In genomic region chr14:55628077-55628827, GRCm38 (mm10) we compare ENCODE assay signal across 22 mouse cellular contexts. TPM values are rescaled to one million over a fixed set of nuclear protein-coding genes. Genes with fewer than 3 reads are reported as not detected.
DNase-seq lines count a peak whose midpoint lies in the region; ATAC-seq and TF ChIP-seq lines count a peak whose summit lies in the region.
"Had no signal": no experiment of that assay in that cellular context is flagged by ENCODE, and none has a peak within 500 bp of the region (broad histone marks: within the 10 kb centered on the region; RNA-seq: fewer than 3 reads in every experiment).

No protein-coding gene starts in this region.

- no peak overlapping the region for H3K4me3 ChIP-seq in intestine, postnatal 0 days (ENCODE audit: low read depth, low read length)
- H3K4me3 ChIP-seq in intestine, embryonic 16.5 days (ENCODE audit: low read length), result no peak overlapping the region
- no peak overlapping the region for H3K4me3 ChIP-seq in liver, embryonic 13.5 days (replicated peaks)
- no peak overlapping the region for H3K4me3 ChIP-seq in cerebellum, adult 2 months (replicated peaks; ENCODE audit: insufficient read depth, low read depth, low read length)
- H3K4me3 ChIP-seq in forebrain, embryonic 10.5 days, result no peak overlapping the region
- H3K4me3 ChIP-seq: layer of hippocampus, adult 2 months; limb, embryonic 10.5 days; midbrain, embryonic 15.5 days; neural tube, embryonic 12.5 days had no signal

- WGBS in intestine, postnatal 0 days, result 75% methylated on average over 27 of the region's 27 CpGs
- WGBS in intestine, embryonic 16.5 days, result 77% methylated on average over 27 of the region's 27 CpGs
- WGBS in liver, embryonic 13.5 days (ENCODE audit: insufficient replicate concordance), result 73% methylated on average over 27 of the region's 27 CpGs
- 86% methylated on average over 27 of the region's 27 CpGs for WGBS in cerebellum, adult 2 months
- 93% methylated on average over 27 of the region's 27 CpGs for WGBS in forebrain, embryonic 10.5 days

- H3K4me2 ChIP-seq in intestine, postnatal 0 days (replicated peaks; ENCODE audit: low read depth), result no peak overlapping the region
- H3K4me2 ChIP-seq in intestine, embryonic 16.5 days (ENCODE audit: low read depth, low read length), result no peak overlapping the region
- no peak overlapping the region for H3K4me2 ChIP-seq in liver, embryonic 13.5 days
- H3K4me2 ChIP-seq: hindbrain, embryonic 14.5 days; midbrain, embryonic 15.5 days; neural tube, embryonic 12.5 days had no signal

- ATAC-seq in intestine, postnatal 0 days, result no peak
- ATAC-seq in intestine, embryonic 16.5 days, result no peak
- peak; percentile 43; the same call in 1 of the 2 replicates for ATAC-seq in erythroid progenitor cell, adult 5-6 weeks (replicated peaks; ENCODE audit: low FRiP score, poor library complexity, severe bottlenecking)
- ATAC-seq in liver, embryonic 13.5 days (ENCODE audit: low read depth), result peak; percentile 55
- ATAC-seq: activated CD4-positive, CD25-positive, alpha-beta regulatory T cell, adult 4 months; forebrain, embryonic 16.5 days; inflammation-experienced regulatory T-cells, adult 6 months; midbrain, embryonic 15.5 days had no signal

- no peaks in the 10 kb centered on the region for H3K4me1 ChIP-seq in intestine, postnatal 0 days (replicated peaks; ENCODE audit: control insufficient read depth, insufficient read depth, low read length)
- peaks cover 5% of the 10 kb centered on the region; the same call in 1 of the 2 replicates for H3K4me1 ChIP-seq in intestine, embryonic 16.5 days (ENCODE audit: control insufficient read depth, insufficient read depth, low read length)
- peaks cover 17% of the 10 kb centered on the region for H3K4me1 ChIP-seq in liver, embryonic 13.5 days (replicated peaks)
- no peaks in the 10 kb centered on the region for H3K4me1 ChIP-seq in cerebellum, adult 2 months (ENCODE audit: control insufficient read depth, insufficient read depth, low read length)
- no peaks in the 10 kb centered on the region for H3K4me1 ChIP-seq in forebrain, embryonic 10.5 days
- H3K4me1 ChIP-seq: limb, embryonic 10.5 days; midbrain, embryonic 15.5 days; neural tube, embryonic 12.5 days had no signal

- H3K27me3 ChIP-seq in intestine, postnatal 0 days (replicated peaks; ENCODE audit: control insufficient read depth, insufficient read depth, low read length), result no peaks in the 10 kb centered on the region
- H3K27me3 ChIP-seq in intestine, embryonic 16.5 days (replicated peaks; ENCODE audit: control insufficient read depth, insufficient read depth, low read length), result no peaks in the 10 kb centered on the region
- no peaks in the 10 kb centered on the region for H3K27me3 ChIP-seq in liver, embryonic 13.5 days
- no peaks in the 10 kb centered on the region for H3K27me3 ChIP-seq in cerebellum, adult 2 months (ENCODE audit: control insufficient read depth, insufficient read depth, low read length)
- H3K27me3 ChIP-seq in forebrain, embryonic 10.5 days (ENCODE audit: poor library complexity, severe bottlenecking), result no peaks in the 10 kb centered on the region
- H3K27me3 ChIP-seq: midbrain, embryonic 15.5 days; neural tube, embryonic 12.5 days had no signal

- no peak for TF ChIP-seq POLR2A in cerebellum, adult 2 months (IDR thresholded peaks at IDR 0.05; ENCODE audit: borderline replicate concordance, insufficient read depth, low read length)

- no peak for TF ChIP-seq CTCF in intestine, postnatal 0 days (IDR thresholded peaks at IDR 0.05; ENCODE audit: low read depth)
- TF ChIP-seq CTCF in cerebellum, adult 2 months (IDR thresholded peaks at IDR 0.05; ENCODE audit: borderline replicate concordance, insufficient read depth, low read depth, low read length), result no peak

- H3K27ac ChIP-seq in intestine, postnatal 0 days (ENCODE audit: low read depth, low read length), result 0 out of 2 replicates have a peak overlapping the region, but pooled peaks have one; percentile 7
- H3K27ac ChIP-seq in intestine, embryonic 16.5 days (ENCODE audit: low read length), result no peak overlapping the region
- no peak overlapping the region; the same call in 1 of the 2 replicates for H3K27ac ChIP-seq in liver, embryonic 13.5 days
- no peak overlapping the region for H3K27ac ChIP-seq in cerebellum, adult 2 months (ENCODE audit: insufficient read depth, low read length)
- no peak overlapping the region for H3K27ac ChIP-seq in forebrain, embryonic 10.5 days
- H3K27ac ChIP-seq: hindbrain, embryonic 14.5 days; layer of hippocampus, adult 2 months; limb, embryonic 10.5 days; midbrain, embryonic 15.5 days; neural tube, embryonic 12.5 days had no signal

- peaks cover 83% of the 10 kb centered on the region for H3K36me3 ChIP-seq in intestine, postnatal 0 days (ENCODE audit: control insufficient read depth, insufficient read depth)
- H3K36me3 ChIP-seq in intestine, embryonic 16.5 days (ENCODE audit: control insufficient read depth, insufficient read depth, low read length), result peaks cover 52% of the 10 kb centered on the region
- peaks cover 94% of the 10 kb centered on the region for H3K36me3 ChIP-seq in liver, embryonic 13.5 days
- H3K36me3 ChIP-seq in forebrain, embryonic 10.5 days (replicated peaks), result peaks cover 100% of the 10 kb centered on the region

- DNase-seq in liver, embryonic 13.5 days, result no peak
- no peak for DNase-seq in cerebellum, adult 2 months
- no peak for DNase-seq in frontal cortex, postnatal 10 days (ENCODE audit: low spot score in 2 of 2)
- no peak for DNase-seq in forebrain, embryonic 10.5 days (ENCODE audit: extremely low spot score, low spot score)
- DNase-seq: adrenal gland, adult 8-10 months; cerebellum, adult 8-10 months; gastrocnemius, postnatal 25 days; kidney, adult 9 months; retina, postnatal 1 day; right cerebral cortex, postnatal 25 days had no signal

- no peaks in the 10 kb centered on the region for H3K9me3 ChIP-seq in intestine, postnatal 0 days (ENCODE audit: control insufficient read depth)
- H3K9me3 ChIP-seq in intestine, embryonic 16.5 days (ENCODE audit: control insufficient read depth, low read length), result no peaks in the 10 kb centered on the region
- no peaks in the 10 kb centered on the region for H3K9me3 ChIP-seq in liver, embryonic 13.5 days (replicated peaks)
- no peaks in the 10 kb centered on the region for H3K9me3 ChIP-seq in forebrain, embryonic 10.5 days
- H3K9me3 ChIP-seq: limb, embryonic 10.5 days; midbrain, embryonic 15.5 days; neural tube, embryonic 12.5 days had no signal

- H3K9ac ChIP-seq in intestine, postnatal 0 days (ENCODE audit: low read depth, low read length), result no peak overlapping the region
- H3K9ac ChIP-seq in intestine, embryonic 16.5 days (ENCODE audit: low read depth, low read length), result no peak overlapping the region
- no peak overlapping the region for H3K9ac ChIP-seq in liver, embryonic 13.5 days
- H3K9ac ChIP-seq: hindbrain, embryonic 14.5 days; midbrain, embryonic 15.5 days had no signal

RNA-seq across cellular contexts. Expression of gene Ipo4, which starts 7.5 kb away (rescaled TPM):
- 28.0 and 29.8 TPM in 2 replicates for polyA plus RNA-seq in intestine, postnatal 0 days (2015; fragmentation: Nextera tagmentation; extraction: Ambion mirVana)
- 65.5 and 71.1 TPM in 2 replicates for polyA plus RNA-seq in intestine, embryonic 16.5 days (2015; fragmentation: Nextera tagmentation; extraction: Ambion mirVana)
- 29.9 and 46.5 TPM in 2 replicates for total RNA-seq in erythroid progenitor cell, adult 5-6 weeks (2015; ENCODE audit: low replicate concordance)
- 18.1 and 53.9 TPM in 2 replicates for total RNA-seq in erythroid progenitor cell, adult 5-6 weeks (2017; ENCODE audit: low replicate concordance)
- 35.2 and 36.5 TPM in 2 replicates for polyA plus RNA-seq in liver, embryonic 13.5 days (2015; fragmentation: Nextera tagmentation; extraction: Ambion mirVana)
- 150 and 151 TPM in 2 replicates for polyA plus RNA-seq in cerebellum, adult 2 months (2012; rRNA removed)
- polyA plus RNA-seq in forebrain, embryonic 10.5 days (2016; fragmentation: Nextera tagmentation; extraction: Ambion mirVana), result 110 and 123 TPM in 2 replicates

RNA-seq across cellular contexts. Expression of gene Gm49378, which starts 9.4 kb away (rescaled TPM):
- polyA plus RNA-seq in intestine, postnatal 0 days (2015; fragmentation: Nextera tagmentation; extraction: Ambion mirVana), result 2.3 and 2.7 TPM in 2 replicates
- polyA plus RNA-seq in intestine, embryonic 16.5 days (2015; fragmentation: Nextera tagmentation; extraction: Ambion mirVana), result 0.53 and 0.70 TPM in 2 replicates
- 12.3 and 17.2 TPM in 2 replicates for total RNA-seq in erythroid progenitor cell, adult 5-6 weeks (2015; ENCODE audit: low replicate concordance)
- 3.5 and 7.0 TPM in 2 replicates for total RNA-seq in erythroid progenitor cell, adult 5-6 weeks (2017; ENCODE audit: low replicate concordance)
- 1.4 and 1.7 TPM in 2 replicates for polyA plus RNA-seq in liver, embryonic 13.5 days (2015; fragmentation: Nextera tagmentation; extraction: Ambion mirVana)
- polyA plus RNA-seq in cerebellum, adult 2 months (2012; rRNA removed), result 4.9 and 5.6 TPM in 2 replicates
- polyA plus RNA-seq in forebrain, embryonic 10.5 days (2016; fragmentation: Nextera tagmentation; extraction: Ambion mirVana), result 0.98 and 1.00 TPM in 2 replicates
- polyA plus RNA-seq: activated CD4-positive, CD25-positive, alpha-beta regulatory T cell, adult 4 months had no signal

RNA-seq across cellular contexts. Expression of gene Rec8, which starts 10.4 kb away (rescaled TPM):
- 29.8 and 30.1 TPM in 2 replicates for polyA plus RNA-seq in intestine, postnatal 0 days (2015; fragmentation: Nextera tagmentation; extraction: Ambion mirVana)
- 13.1 and 13.9 TPM in 2 replicates for polyA plus RNA-seq in intestine, embryonic 16.5 days (2015; fragmentation: Nextera tagmentation; extraction: Ambion mirVana)
- total RNA-seq in erythroid progenitor cell, adult 5-6 weeks (2015; ENCODE audit: low replicate concordance), result 6.5 TPM in 1 of 2 replicates, not detected in the other
- 1.4 and 7.7 TPM in 2 replicates for total RNA-seq in erythroid progenitor cell, adult 5-6 weeks (2017; ENCODE audit: low replicate concordance)
- polyA plus RNA-seq in liver, embryonic 13.5 days (2015; fragmentation: Nextera tagmentation; extraction: Ambion mirVana), result 1.6 and 1.7 TPM in 2 replicates
- 71.2 and 79.1 TPM in 2 replicates for polyA plus RNA-seq in cerebellum, adult 2 months (2012; rRNA removed)
- 5.6 and 5.7 TPM in 2 replicates for polyA plus RNA-seq in forebrain, embryonic 10.5 days (2016; fragmentation: Nextera tagmentation; extraction: Ambion mirVana)
- polyA plus RNA-seq: C2C12 had no signal

RNA-seq across cellular contexts. Expression of gene Tm9sf1, which starts 15.4 kb away (rescaled TPM):
- polyA plus RNA-seq in intestine, postnatal 0 days (2015; fragmentation: Nextera tagmentation; extraction: Ambion mirVana), result 94.6 and 95.9 TPM in 2 replicates
- 131 and 133 TPM in 2 replicates for polyA plus RNA-seq in intestine, embryonic 16.5 days (2015; fragmentation: Nextera tagmentation; extraction: Ambion mirVana)
- 39.8 and 58.4 TPM in 2 replicates for total RNA-seq in erythroid progenitor cell, adult 5-6 weeks (2015; ENCODE audit: low replicate concordance)
- 47.0 and 64.3 TPM in 2 replicates for total RNA-seq in erythroid progenitor cell, adult 5-6 weeks (2017; ENCODE audit: low replicate concordance)
- polyA plus RNA-seq in liver, embryonic 13.5 days (2015; fragmentation: Nextera tagmentation; extraction: Ambion mirVana), result 53.3 and 59.4 TPM in 2 replicates
- 35.3 and 40.1 TPM in 2 replicates for polyA plus RNA-seq in cerebellum, adult 2 months (2012; rRNA removed)
- polyA plus RNA-seq in forebrain, embryonic 10.5 days (2016; fragmentation: Nextera tagmentation; extraction: Ambion mirVana), result 78.3 and 78.7 TPM in 2 replicates

RNA-seq across cellular contexts. Expression of gene Tssk4, which starts 21.7 kb away (rescaled TPM):
- polyA plus RNA-seq in intestine, postnatal 0 days (2015; fragmentation: Nextera tagmentation; extraction: Ambion mirVana), result 0.65 and 0.69 TPM in 2 replicates
- 1.0 and 1.3 TPM in 2 replicates for polyA plus RNA-seq in intestine, embryonic 16.5 days (2015; fragmentation: Nextera tagmentation; extraction: Ambion mirVana)
- 6.5 TPM in 1 of 2 replicates, not detected in the other for total RNA-seq in erythroid progenitor cell, adult 5-6 weeks (2015; ENCODE audit: low replicate concordance)
- 1.3 and 2.5 TPM in 2 replicates for total RNA-seq in erythroid progenitor cell, adult 5-6 weeks (2017; ENCODE audit: low replicate concordance)
- 0.16 and 0.27 TPM in 2 replicates for polyA plus RNA-seq in liver, embryonic 13.5 days (2015; fragmentation: Nextera tagmentation; extraction: Ambion mirVana)
- polyA plus RNA-seq in cerebellum, adult 2 months (2012; rRNA removed), result 0.40 and 0.61 TPM in 2 replicates
- 0.58 and 1.1 TPM in 2 replicates for polyA plus RNA-seq in forebrain, embryonic 10.5 days (2016; fragmentation: Nextera tagmentation; extraction: Ambion mirVana)

Comparison
In these comparisons a context has a peak if more than half of its experiments do, and no peak if none do; other contexts are left out.
1. ATAC-seq: peak in erythroid progenitor cell, adult 5-6 weeks (single experiment) and liver, embryonic 13.5 days (single experiment); none in intestine, postnatal 0 days (single experiment) and intestine, embryonic 16.5 days (single experiment).